Comparison of ENCODE assay signal across 25 mouse cellular contexts in genomic region chr11:54809582-54809981, GRCm38 (mm10).
"Had no signal": no experiment of that assay in that cellular context is flagged by ENCODE, and none has a peak within 500 bp of the region (broad histone marks: within the 10 kb centered on the region; RNA-seq: fewer than 3 reads in every experiment).

No protein-coding gene starts in this region.

- H3K36me3 ChIP-seq: heart, embryonic 13.5 days; heart, embryonic 15.5 days; hindbrain, embryonic 13.5 days; hindbrain, embryonic 15.5 days; intestine, embryonic 15.5 days; limb, embryonic 10.5 days; limb, embryonic 12.5 days had no signal

- H3K9ac ChIP-seq: heart, embryonic 13.5 days; heart, embryonic 15.5 days; hindbrain, embryonic 13.5 days; hindbrain, embryonic 15.5 days; intestine, embryonic 15.5 days; limb, embryonic 12.5 days had no signal

- H3K27me3 ChIP-seq: hindbrain, embryonic 13.5 days; hindbrain, embryonic 15.5 days; intestine, embryonic 15.5 days; limb, embryonic 12.5 days had no signal

- H3K27ac ChIP-seq: gastrocnemius, adult 2 months; heart, adult 2 months; heart, embryonic 13.5 days; heart, embryonic 15.5 days; hindbrain, embryonic 13.5 days; hindbrain, embryonic 15.5 days; intestine, embryonic 15.5 days; layer of hippocampus, adult 2 months; left cerebral cortex, adult 2 months; limb, embryonic 10.5 days; limb, embryonic 12.5 days had no signal

- DNase-seq: gastrocnemius, adult 2 months; gastrocnemius, postnatal 10 days; gastrocnemius, postnatal 25 days; heart, adult 11 months; heart, adult 2 months; heart, postnatal 14 days; heart, postnatal 4 days; kidney, adult 18-20 months; kidney, adult 8-10 months; kidney, postnatal 10 days; kidney, postnatal 25 days; kidney, postnatal 4 days; liver had no signal

- H3K4me3 ChIP-seq: gastrocnemius, adult 2 months; heart, adult 2 months; heart, embryonic 13.5 days; heart, embryonic 15.5 days; hindbrain, embryonic 13.5 days; hindbrain, embryonic 15.5 days; intestine, embryonic 15.5 days; layer of hippocampus, adult 2 months; left cerebral cortex, adult 2 months; limb, embryonic 10.5 days; limb, embryonic 12.5 days had no signal

- ATAC-seq: inflammation-experienced regulatory T-cells, adult 6 months; intestine, embryonic 15.5 days had no signal

- H3K4me1 ChIP-seq: heart, embryonic 15.5 days; intestine, embryonic 15.5 days; limb, embryonic 12.5 days had no signal

- H3K9me3 ChIP-seq: heart, embryonic 13.5 days; heart, embryonic 15.5 days; hindbrain, embryonic 13.5 days; hindbrain, embryonic 15.5 days; intestine, embryonic 15.5 days; limb, embryonic 12.5 days had no signal

- H3K4me2 ChIP-seq: heart, embryonic 11.5 days; heart, embryonic 13.5 days; heart, embryonic 15.5 days; hindbrain, embryonic 13.5 days; hindbrain, embryonic 15.5 days; intestine, embryonic 15.5 days; limb, embryonic 12.5 days; liver, embryonic 11.5 days had no signal
